Mouse (Mus musculus) brain, adult 2 months (tissue): ENCODE measurements around the gene Gnao1.

Experiments used
- DNase-seq: peaks from one replicate; pipeline ENCODE4 v3.0.0; 2011; ENCODE audit warnings: low read depth, low spot score

Gnao1 gene

GRCm38 (mm10) chr8:93809686-93810027 lies at the start of gene Gnao1:
TSS of gene Gnao1 (plus strand) at chr8:93809966.
- peak; percentile 71 for DNase-seq

GRCm38 (mm10) chr8:93777605-93778004 lies 32.2 kb upstream of the Gnao1 start:
- DNase-seq: peak; percentile 37

GRCm38 (mm10) chr8:93809226-93809625 lies 540 bp upstream of the Gnao1 start:
- no peak for DNase-seq

GRCm38 (mm10) chr8:93810028-93810858 lies 477 bp downstream of the Gnao1 start:
- peak; percentile 95 for DNase-seq

GRCm38 (mm10) chr8:93810859-93811602 lies 1.3 kb downstream of the Gnao1 start:
- peak; percentile 68 for DNase-seq

GRCm38 (mm10) chr8:93811719-93812475 lies 2.1 kb downstream of the Gnao1 start:
- DNase-seq: peak; percentile 63

- peak; percentile 68 for DNase-seq
These were observed 3.0 kb downstream of the Gnao1 start for GRCm38 (mm10) chr8:93812566-93813404.

GRCm38 (mm10) chr8:93813405-93813761 lies 3.6 kb downstream of the Gnao1 start:
- DNase-seq: peak; percentile 94

GRCm38 (mm10) chr8:93814266-93814665 lies 4.5 kb downstream of the Gnao1 start:
- peak; percentile 74 for DNase-seq

GRCm38 (mm10) chr8:93816226-93816625 lies 6.5 kb downstream of the Gnao1 start:
- peak; percentile 73 for DNase-seq

- peak; percentile 82 for DNase-seq
These were observed 7.6 kb downstream of the Gnao1 start for GRCm38 (mm10) chr8:93817366-93817765.

GRCm38 (mm10) chr8:93819929-93820328 lies 10.2 kb downstream of the Gnao1 start:
- peak; percentile 69 for DNase-seq

- no peak for DNase-seq
These were observed 11.6 kb downstream of the Gnao1 start for GRCm38 (mm10) chr8:93821327-93821726.

- DNase-seq: peak; percentile 7
These were observed 15.6 kb downstream of the Gnao1 start for GRCm38 (mm10) chr8:93825317-93825716.

GRCm38 (mm10) chr8:93830626-93831025 lies 20.9 kb downstream of the Gnao1 start:
- peak; percentile 28 for DNase-seq

GRCm38 (mm10) chr8:93835771-93836170 lies 26.0 kb downstream of the Gnao1 start:
- peak; percentile 80 for DNase-seq

GRCm38 (mm10) chr8:93839113-93839512 lies 29.3 kb downstream of the Gnao1 start:
- peak; percentile 62 for DNase-seq

- no peak for DNase-seq
These were observed 30.7 kb downstream of the Gnao1 start for GRCm38 (mm10) chr8:93840486-93840885.

GRCm38 (mm10) chr8:93840956-93841752 lies 31.4 kb downstream of the Gnao1 start:
- DNase-seq: peak; percentile 72

GRCm38 (mm10) chr8:93842574-93842973 lies 32.8 kb downstream of the Gnao1 start:
- no peak for DNase-seq
